Mouse (Mus musculus) ovary, adult 2 months (tissue): ENCODE measurements around the gene E330014E10Rik. TPM values are rescaled to one million over a fixed set of nuclear protein-coding genes. Genes with fewer than 3 reads are reported as not detected.

Experiments
- polyA plus RNA-seq: library from polyadenylated mRNA; depleted of rRNA; stranded (reverse); fragments of >200 nt; gene quantifications from 2 replicates; pipeline ENCODE4 v1.2.3, GENCODE M21; 2012; rRNA removed

Gene E330014E10Rik
- polyA plus RNA-seq, result 0.47 and 0.74 TPM in 2 replicates

DNA sequence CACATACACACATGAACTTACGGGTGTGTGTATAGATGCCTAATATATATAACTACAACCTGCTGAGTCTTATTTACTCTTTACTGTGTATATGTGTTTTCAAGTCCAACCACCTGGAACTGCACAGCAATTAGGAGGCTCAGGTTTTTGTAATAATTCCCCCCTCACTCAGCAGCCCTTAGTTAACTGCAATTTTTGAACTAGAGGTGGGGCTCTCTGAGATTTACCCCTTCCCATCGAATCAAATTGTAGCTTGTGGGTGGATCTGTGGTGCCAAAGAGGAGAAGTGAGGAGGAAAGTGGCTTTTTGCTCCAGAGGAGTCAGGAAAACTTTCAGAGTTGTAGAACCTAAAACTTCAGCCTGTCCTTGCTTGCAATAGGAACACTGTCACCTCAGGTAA is at the start of gene E330014E10Rik:
Gene E330014E10Rik (plus strand): TSS at position 301 of the 400 bp plus-strand sequence.

DNA sequence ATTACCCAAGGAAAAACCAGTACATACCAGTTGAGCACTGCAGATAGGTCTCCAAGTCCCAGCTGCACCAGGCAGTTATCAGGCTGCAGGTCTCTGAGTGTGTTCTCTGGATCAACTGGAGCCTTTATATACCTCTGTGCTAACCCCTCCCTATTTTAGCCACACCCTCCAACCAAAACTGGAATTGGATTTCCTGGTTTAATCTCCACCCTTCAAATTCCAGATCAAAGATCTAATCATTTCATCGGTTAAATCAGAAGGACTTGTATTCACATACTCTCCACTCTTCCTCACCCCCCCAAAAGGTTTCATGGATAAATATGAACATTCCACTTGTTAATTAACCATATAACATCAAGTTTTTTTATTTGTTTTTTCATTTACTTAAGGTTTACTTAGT is 39.7 kb upstream of the E330014E10Rik start, which contains the start of gene Gm7978:
Gene Gm7978 (minus strand): TSS at position 101 of the 400 bp plus-strand sequence.

DNA sequence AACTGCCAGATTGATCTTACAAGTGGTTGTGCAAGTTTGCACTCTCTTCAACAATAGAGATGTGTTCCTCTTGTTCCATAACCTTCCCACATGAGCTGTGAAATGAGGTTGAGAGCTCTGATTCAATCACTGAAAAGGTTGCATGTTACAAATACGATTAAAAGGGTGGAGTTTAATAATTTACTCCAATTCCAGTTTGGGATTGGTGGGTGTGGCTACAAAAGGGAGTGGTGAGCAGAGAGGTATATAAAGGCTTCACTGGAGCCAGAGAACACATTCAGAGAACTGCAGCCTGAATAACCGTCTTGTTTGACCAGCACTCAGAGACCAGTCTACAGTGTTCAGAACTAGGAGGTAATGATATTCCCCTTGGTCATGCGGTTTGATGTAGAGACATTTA is 34.1 kb upstream of the E330014E10Rik start, which contains the start of gene Gm7982:
Gene Gm7982 (plus strand): TSS at position 301 of the 400 bp plus-strand sequence.

Other genes with a start within 250 kb of the E330014E10Rik start
- gene Gm7971, start 181.1 kb upstream of the E330014E10Rik start, polyA plus RNA-seq, result not detected in 2 replicates
- gene Gm7978, start 39.8 kb upstream of the E330014E10Rik start, polyA plus RNA-seq, result not detected in 2 replicates
- not detected in 2 replicates for gene Gm7982, start 34.0 kb upstream of the E330014E10Rik start, polyA plus RNA-seq
- gene Cxcl13, start 181.0 kb downstream of the E330014E10Rik start, polyA plus RNA-seq, result 0.12 TPM in 1 of 2 replicates, not detected in the other